Mouse (Mus musculus) cerebellum, adult 2 months (tissue): ENCODE results near the gene Tead3.

Experiments used
- CTCF ChIP-seq: fragments of 200-500 bp; IDR thresholded peaks from 2 replicates; pipeline ENCODE4 v1.5.1; 2011; ENCODE audit warnings: low read depth, mild to moderate bottlenecking, control low read depth, low read length, moderate library complexity, borderline replicate concordance; ENCODE audit not compliant: insufficient read depth
- POLR2A ChIP-seq: fragments of 200-500 bp; IDR thresholded peaks from 2 replicates; pipeline ENCODE4 v1.6.1; 2011; ENCODE audit warnings: low read length, control low read depth, borderline replicate concordance; ENCODE audit not compliant: insufficient read depth

DNA sequence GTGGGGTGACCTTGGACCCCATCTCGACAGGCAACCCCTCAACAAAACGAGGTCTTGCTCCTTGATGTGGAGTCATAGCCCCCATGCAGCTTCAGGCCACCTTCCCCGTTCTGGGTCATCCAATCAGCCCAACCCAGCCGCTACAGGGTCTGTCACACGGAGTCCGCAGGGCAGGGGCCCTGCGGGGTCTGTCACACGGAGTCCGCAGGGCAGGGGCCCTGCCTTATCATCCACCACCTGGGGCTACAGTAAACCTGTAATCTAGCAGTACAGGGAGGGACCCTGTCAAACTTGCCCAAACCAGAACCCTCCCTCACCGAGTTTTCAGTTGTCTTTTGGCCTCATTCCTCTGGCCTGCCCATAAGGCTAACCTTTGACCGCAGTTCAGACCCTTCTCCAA is 1.4 kb upstream of the Tead3 start:
- TF ChIP-seq CTCF (no peak), POLR2A (no peak)
